Mouse (Mus musculus) spleen, adult 2 months (tissue): Measurements from ENCODE around the gene Aqp6. TPM values are rescaled to one million over a fixed set of nuclear protein-coding genes. Genes with fewer than 3 reads are reported as not detected.

ENCODE experiments used
- DNase-seq, 2 experiments: peaks; one replicate each; pipeline versions ENCODE4 v3.0.0 to v3.0.0-alpha.2; 2012 to 2021; ENCODE audit warnings: low spot score in 2 of 2, low read depth in 1 of 2
- H3K27ac ChIP-seq: fragments of 200-500 bp; 2 replicates; pipeline ENCODE4 v1.5.1; 2012; ENCODE audit warnings: low read length, inconsistent platforms; ENCODE audit not compliant: insufficient read depth
- H3K27me3 ChIP-seq: fragments of 200-500 bp; 2 replicates; pipeline ENCODE4 v1.6.1; 2012; ENCODE audit warnings: mild to moderate bottlenecking, moderate library complexity, low read length, inconsistent platforms; ENCODE audit not compliant: control insufficient read depth, insufficient read depth
- H3K36me3 ChIP-seq: fragments of 200-500 bp; 2 replicates; pipeline ENCODE4 v1.6.1; 2012; ENCODE audit warnings: mild to moderate bottlenecking, low read length, inconsistent platforms; ENCODE audit not compliant: control insufficient read depth, insufficient read depth
- H3K4me1 ChIP-seq: fragments of 200-500 bp; 2 replicates; pipeline ENCODE4 v1.6.1; 2011; ENCODE audit warnings: inconsistent platforms; ENCODE audit not compliant: control insufficient read depth, insufficient read depth, insufficient read length
- H3K4me3 ChIP-seq: fragments of 200-500 bp; 2 replicates; pipeline ENCODE4 v1.5.1; 2011; ENCODE audit warnings: mild to moderate bottlenecking, inconsistent platforms; ENCODE audit not compliant: insufficient read depth, insufficient read length; ENCODE audit errors: extremely low read depth
- CTCF ChIP-seq: fragments of 200-500 bp; IDR thresholded peaks from 2 replicates; pipeline ENCODE4 v1.5.1; 2011; ENCODE audit warnings: mild to moderate bottlenecking, inconsistent platforms; ENCODE audit not compliant: insufficient read depth, insufficient read length, insufficient replicate concordance; ENCODE audit errors: extremely low read depth
- POLR2A ChIP-seq: fragments of 200-500 bp; IDR thresholded peaks from 2 replicates; pipeline ENCODE4 v1.6.1; 2011; ENCODE audit warnings: low read depth, low read length, inconsistent platforms
- WGBS: fragments of 180-500 bp; shearing (Covaris S2); methylation state at CpG from one replicate; pipeline ENCODE4 v1.1.7; 2018; 5-methylcytosine and 5-hydroxymethylcytosine counted together
- polyA plus RNA-seq: library from polyadenylated mRNA; depleted of rRNA; stranded (reverse); fragments of >200 nt; gene quantifications from 2 replicates; pipeline ENCODE4 v1.2.3, GENCODE M21; 2012; rRNA removed

Gene Aqp6
- polyA plus RNA-seq: not detected in 2 replicates

DNA sequence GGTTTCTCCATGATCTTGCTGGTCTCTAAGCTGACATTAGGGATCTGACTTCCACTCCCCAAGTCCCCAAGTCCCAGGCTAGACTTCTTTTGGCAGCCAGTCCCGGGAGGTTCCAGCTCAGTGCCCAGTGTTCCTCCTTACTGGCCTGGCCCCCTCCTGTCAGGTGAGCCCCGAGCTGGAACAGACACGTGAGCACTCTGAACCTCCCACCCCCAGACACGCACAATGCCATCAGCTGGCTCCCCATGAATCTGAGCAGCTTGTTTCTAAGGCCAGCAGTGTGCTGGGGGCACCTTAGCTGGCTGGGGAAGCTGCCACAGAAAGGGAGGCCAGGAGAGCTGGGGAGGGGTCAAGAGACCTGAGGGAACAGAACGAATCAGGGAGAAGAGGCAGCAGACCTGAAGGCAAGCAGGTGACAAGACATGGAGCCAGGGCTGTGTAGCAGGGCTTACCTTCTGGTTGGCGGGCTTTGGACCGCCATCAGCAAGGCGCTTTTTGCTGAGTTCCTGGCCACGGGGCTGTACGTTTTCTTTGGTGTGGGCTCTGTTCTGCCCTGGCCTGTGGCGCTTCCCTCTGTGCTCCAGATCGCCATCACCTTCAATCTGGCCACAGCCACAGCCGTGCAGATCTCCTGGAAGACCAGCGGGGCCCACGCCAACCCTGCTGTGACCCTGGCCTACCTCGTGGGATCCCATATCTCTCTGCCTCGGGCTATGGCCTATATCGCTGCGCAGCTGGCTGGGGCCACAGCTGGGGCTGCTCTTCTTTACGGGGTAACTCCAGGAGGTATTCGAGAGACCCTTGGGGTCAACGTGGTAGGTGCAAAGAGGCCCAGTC lies at the start of gene Aqp6:
Aqp6 (plus strand) TSS at position 415 of the 837 bp plus-strand sequence.
- Histone ChIP-seq H3K27me3 (no peaks in the 10 kb centered on the region), H3K27ac (no peak within 1 kb of the TSS), H3K4me3 (no peak within 1 kb of the TSS), H3K36me3 (no peaks in the 10 kb centered on the region), H3K4me1 (no peaks in the 10 kb centered on the region)
- TF ChIP-seq POLR2A (no peak), CTCF (no peak)
- 78% methylated on average over 22 of the region's 22 CpGs for WGBS
- DNase-seq: no peak

DNA sequence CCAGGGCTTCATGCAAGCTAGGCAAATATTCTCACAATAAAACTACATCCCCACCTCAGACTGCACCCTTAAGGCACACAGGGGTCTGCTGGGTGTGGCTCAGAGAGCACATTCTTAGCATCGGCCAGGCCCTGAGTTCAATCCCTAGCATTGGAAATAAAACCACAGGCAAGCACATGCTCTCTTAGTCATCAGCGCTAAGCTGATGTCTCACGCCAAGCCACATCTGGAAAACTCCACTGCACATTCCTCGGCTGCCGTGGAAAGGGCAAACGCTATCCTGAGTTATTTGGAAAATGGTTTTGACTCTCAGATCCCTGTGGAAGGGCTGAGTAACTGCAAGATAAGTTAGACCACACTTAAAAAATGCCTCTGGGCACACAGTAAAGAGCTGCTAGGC lies 47.4 kb upstream of the Aqp6 start:
- no peaks in the 10 kb centered on the region for H3K4me1 ChIP-seq
- no peak overlapping the region for H3K4me3 ChIP-seq
- no peaks in the 10 kb centered on the region for H3K36me3 ChIP-seq
- no peak for DNase-seq
- TF ChIP-seq CTCF: no peak
- no peak for TF ChIP-seq POLR2A
- no peaks in the 10 kb centered on the region for H3K27me3 ChIP-seq
- no peak overlapping the region for H3K27ac ChIP-seq
- 81% methylated on average over 6 of the region's 6 CpGs for WGBS

DNA sequence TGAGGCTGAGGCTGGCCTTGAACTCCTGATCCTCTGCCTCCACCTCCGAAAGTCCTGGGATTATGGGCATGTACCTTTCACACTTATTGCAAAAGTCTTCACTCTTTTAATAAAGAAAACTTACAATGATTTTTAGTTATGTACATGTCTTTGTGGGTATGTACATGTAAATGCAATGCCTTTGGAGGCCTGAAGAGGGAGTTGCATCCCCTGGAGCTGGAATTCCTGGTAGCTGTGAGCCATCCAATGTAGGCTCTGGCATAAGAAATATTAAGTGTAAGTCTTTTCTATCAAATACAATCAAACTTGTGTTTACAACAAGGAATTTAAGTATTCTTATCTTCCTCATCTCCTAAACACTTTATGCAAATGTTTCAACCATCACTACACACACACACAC lies 42.3 kb upstream of the Aqp6 start:
- no peaks in the 10 kb centered on the region for H3K27me3 ChIP-seq

DNA sequence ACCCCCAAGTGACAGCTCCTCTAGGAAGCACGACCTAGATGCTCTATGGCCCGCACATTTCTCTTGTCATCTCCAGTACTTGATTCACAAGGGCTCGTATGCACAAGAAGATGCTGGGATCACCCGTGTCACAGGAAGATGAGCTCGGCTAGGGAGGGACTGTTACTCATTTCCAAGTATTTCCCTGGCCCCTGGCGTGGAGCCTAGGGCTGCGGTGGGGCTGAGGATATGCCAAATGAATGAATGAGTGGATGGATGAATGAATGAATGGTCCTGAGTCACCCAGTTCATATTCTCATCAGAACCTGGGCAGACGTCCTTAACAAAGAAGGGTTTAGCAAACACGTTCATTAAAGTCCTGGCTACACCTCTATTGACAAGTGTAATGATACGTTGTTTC lies 41.0 kb upstream of the Aqp6 start:
- 81% methylated on average over 10 of the region's 10 CpGs for WGBS
- no peak for TF ChIP-seq POLR2A
- TF ChIP-seq CTCF: no peak
- no peak for DNase-seq
- H3K27ac ChIP-seq: no peak overlapping the region
- no peaks in the 10 kb centered on the region for H3K36me3 ChIP-seq
- H3K4me1 ChIP-seq: no peaks in the 10 kb centered on the region
- no peak overlapping the region for H3K4me3 ChIP-seq
- H3K27me3 ChIP-seq: no peaks in the 10 kb centered on the region

More for the DNA sequence above, 42.3 kb upstream of the Aqp6 start:
- no peak overlapping the region for H3K27ac ChIP-seq
- WGBS: 86% methylated on average over 1 of the region's 1 CpGs
- H3K4me3 ChIP-seq: no peak overlapping the region
- no peak for DNase-seq
- TF ChIP-seq POLR2A: no peak
- no peaks in the 10 kb centered on the region for H3K36me3 ChIP-seq
- no peaks in the 10 kb centered on the region for H3K4me1 ChIP-seq

DNA sequence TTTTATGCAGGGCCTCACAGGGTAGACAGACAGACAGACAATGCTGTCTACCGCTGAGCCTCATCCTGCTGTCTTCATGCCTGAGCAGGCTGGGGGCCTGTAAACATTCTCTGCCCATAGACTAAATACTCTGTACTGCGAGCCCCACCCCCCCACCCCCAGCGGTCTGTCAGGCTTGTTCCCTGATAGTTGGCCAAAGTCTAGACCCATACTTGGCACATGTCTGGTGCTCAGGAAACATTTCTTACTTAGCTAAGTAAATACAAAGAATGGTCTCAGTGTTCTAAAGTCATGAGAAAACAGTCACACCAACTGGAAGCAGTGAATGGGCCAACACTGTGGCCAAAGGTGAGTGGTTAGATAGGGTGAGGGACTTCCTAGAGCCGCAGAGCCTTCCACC lies 33.8 kb upstream of the Aqp6 start:
- Histone ChIP-seq H3K4me1 (no peaks in the 10 kb centered on the region), H3K27ac (no peak overlapping the region), H3K36me3 (no peaks in the 10 kb centered on the region), H3K4me3 (no peak overlapping the region), H3K27me3 (no peaks in the 10 kb centered on the region)
- 83% methylated on average over 4 of the region's 4 CpGs for WGBS
- no peak for TF ChIP-seq POLR2A
- no peak for TF ChIP-seq CTCF
- DNase-seq: no peak

DNA sequence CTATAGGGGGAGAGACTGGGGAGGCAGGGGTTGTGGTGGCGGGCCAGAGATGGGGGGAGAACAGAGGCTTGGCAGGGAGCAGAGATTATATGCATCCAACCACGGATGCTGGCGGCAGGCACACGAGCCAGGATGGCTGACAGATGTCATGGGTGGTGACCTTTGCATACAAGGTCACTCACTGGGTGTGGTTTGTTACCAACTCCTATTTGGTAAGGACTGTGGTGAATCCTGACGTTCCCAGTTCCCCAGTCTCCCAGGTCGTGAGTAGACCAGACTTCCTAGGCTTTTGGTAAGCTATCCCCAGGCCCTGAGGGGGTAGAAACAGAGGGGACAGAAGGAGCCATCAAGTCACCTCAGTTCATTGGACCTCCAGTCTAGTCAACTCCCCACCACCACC lies 32.5 kb upstream of the Aqp6 start:
- WGBS: 84% methylated on average over 6 of the region's 6 CpGs
- DNase-seq: no peak

DNA sequence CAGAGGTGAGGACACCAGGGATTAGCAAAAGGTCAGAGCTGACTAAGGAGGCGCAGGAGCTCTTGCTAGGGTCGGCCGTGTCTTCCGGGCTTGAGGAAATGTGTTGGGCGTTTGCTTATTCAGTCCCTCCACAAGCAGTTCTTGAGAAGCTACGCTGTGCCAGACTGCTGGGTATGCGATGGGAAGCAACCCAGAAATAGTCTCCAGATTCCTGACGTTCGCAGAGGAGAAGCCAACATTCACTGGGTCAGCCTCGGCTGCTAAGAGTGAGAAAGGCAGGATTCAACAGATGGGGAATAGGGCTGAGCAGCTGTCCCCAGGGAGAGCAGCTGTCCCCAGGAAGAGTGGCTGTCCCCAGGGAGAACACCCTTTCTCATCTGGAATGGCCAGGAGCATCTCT lies 32.1 kb upstream of the Aqp6 start:
- no peaks in the 10 kb centered on the region for H3K27me3 ChIP-seq
- WGBS: 85% methylated on average over 10 of the region's 10 CpGs
- H3K4me3 ChIP-seq: no peak overlapping the region
- H3K36me3 ChIP-seq: no peaks in the 10 kb centered on the region
- H3K27ac ChIP-seq: no peak overlapping the region
- DNase-seq: no peak
- no peak for TF ChIP-seq POLR2A
- TF ChIP-seq CTCF: no peak
- H3K4me1 ChIP-seq: no peaks in the 10 kb centered on the region

More for the DNA sequence above, 32.5 kb upstream of the Aqp6 start:
- Histone ChIP-seq H3K36me3 (no peaks in the 10 kb centered on the region), H3K4me1 (no peaks in the 10 kb centered on the region), H3K27ac (no peak overlapping the region), H3K27me3 (no peaks in the 10 kb centered on the region), H3K4me3 (no peak overlapping the region)
- no peak for TF ChIP-seq POLR2A
- TF ChIP-seq CTCF: no peak
